Mouse (Mus musculus): ENCODE results near the gene Tas1r1.

- TF ChIP-seq CTCF (IDR thresholded peaks at IDR 0.05; ENCODE audit: low read depth) (no peak), EP300 (IDR thresholded peaks at IDR 0.05; ENCODE audit: low read depth) (no peak)
Observed at GRCm38 (mm10) chr4:152008622-152009075, 29.7 kb downstream of the Tas1r1 start, which contains the start of gene Klhl21.

Measured in liver, postnatal 0 days (tissue).